Mouse (Mus musculus): ENCODE measurements at regions not wholly inside any gene's neighbourhood (a gene's known extent, or its start where the extent isn't known, plus 50 kb on each side); places are given as distances from the start of the nearest gene placed in this dataset.

DNA sequence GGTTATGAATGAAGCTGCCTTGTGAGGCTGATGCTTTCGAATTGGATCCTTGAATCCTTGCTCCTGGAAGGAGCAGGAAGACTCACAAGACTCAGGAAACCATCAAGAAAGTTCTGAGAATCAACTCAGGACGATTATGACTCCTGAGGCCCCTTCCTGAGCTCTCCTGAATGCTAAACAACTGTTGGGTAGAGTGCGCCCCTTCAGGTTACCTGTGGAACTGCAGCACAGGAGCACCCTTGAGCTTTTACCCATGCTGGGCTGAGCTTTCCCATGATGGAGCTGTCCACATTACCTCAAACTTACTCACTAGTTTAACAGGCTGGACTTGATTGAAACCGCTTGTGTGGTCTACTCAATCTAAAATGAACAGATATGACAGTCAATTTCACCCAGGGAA, 553.3 kb downstream of the Jrkl start:
- DNase-seq (ENCODE audit: low read depth, low spot score) = peak; percentile 54

GRCm38 (mm10) chr9:12690948-12691279, 554.7 kb downstream of the Jrkl start:
- DNase-seq (ENCODE audit: low read depth, low spot score) = no peak

DNA sequence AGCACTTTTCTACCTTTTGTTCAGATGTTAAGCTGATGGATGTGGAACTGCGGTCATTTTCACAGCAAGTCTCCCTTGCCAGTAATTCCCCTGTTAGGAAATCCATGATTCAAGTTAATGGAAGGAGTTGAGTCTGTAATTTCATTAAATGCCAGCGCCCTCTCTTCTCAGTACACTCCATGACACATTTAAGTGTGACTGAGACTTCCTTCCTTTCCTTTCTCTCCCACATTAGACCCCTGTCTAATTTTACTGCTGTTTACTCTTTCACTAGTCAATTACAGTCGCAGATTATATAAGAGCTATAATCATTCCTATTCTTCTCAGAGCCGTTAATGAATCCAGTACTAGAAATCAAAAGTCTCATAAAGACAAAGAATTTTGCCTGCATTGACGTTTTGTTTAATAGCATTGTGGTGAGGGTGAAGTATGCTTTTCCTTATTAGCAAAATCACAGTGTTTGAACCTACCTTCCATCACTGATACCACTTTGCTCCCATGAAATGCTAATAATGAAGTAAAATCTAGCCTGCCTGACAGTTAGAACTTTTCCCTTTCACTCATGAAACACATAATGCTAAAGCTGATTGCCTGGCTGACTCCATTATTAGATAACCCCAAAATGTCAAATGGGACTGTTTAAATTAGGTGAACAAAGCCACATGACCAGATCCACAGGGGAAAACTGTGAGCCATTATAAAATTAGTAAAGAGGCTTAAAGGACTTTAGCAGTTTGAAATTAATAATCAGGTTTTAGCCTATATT, 555.3 kb downstream of the Jrkl start:
- DNase-seq (ENCODE audit: low read depth, low spot score) = no peak
